Mouse (Mus musculus) CH12.LX (cell line): Measurements from ENCODE around the gene Dnajc17. TPM values are rescaled to one million over a fixed set of nuclear protein-coding genes. Genes with fewer than 3 reads are reported as not detected.

Experiments used
- DNase-seq: peaks from one replicate; pipeline ENCODE4 v3.0.0-alpha.2; 2013; ENCODE audit errors: extremely low read depth
- H3K27ac ChIP-seq: 2 replicates; pipeline ENCODE4 v1.5.1; 2012; ENCODE audit warnings: low read depth, mild to moderate bottlenecking, control low read depth, moderate library complexity; ENCODE audit not compliant: insufficient read depth
- H3K27me3 ChIP-seq: replicated peaks from 2 replicates; pipeline ENCODE3; 2012; ENCODE audit warnings: inconsistent platforms
- H3K36me3 ChIP-seq, 2 experiments: replicated peaks in 1 of 2; 2 replicates each; pipeline versions ENCODE3 to v1.6.1; 2012; ENCODE audit warnings: inconsistent platforms in 1 of 2, low read length in 1 of 2, mild to moderate bottlenecking in 1 of 2, mixed read lengths in 1 of 2, moderate library complexity in 1 of 2; ENCODE audit not compliant: control insufficient read depth in 1 of 2, insufficient read depth in 1 of 2
- H3K4me1 ChIP-seq, 2 experiments: 2 replicates each; pipeline ENCODE4 v1.6.1; 2012; ENCODE audit warnings: inconsistent platforms in 1 of 2, moderate library complexity in 1 of 2; ENCODE audit not compliant: insufficient read depth in 2 of 2, control insufficient read depth in 1 of 2
- H3K4me2 ChIP-seq: 2 replicates; pipeline ENCODE4 v1.6.1; 2012; ENCODE audit warnings: low read depth, mild to moderate bottlenecking, control low read depth; ENCODE audit not compliant: poor library complexity, insufficient read depth, severe bottlenecking
- H3K4me3 ChIP-seq, 3 experiments: fragments of 150-350 bp in 1 of 3; sonication (generic) in 1 of 3; replicated peaks in 1 of 3; 2 replicates each; pipeline versions ENCODE3 to v1.5.1; 2011 to 2012; ENCODE audit warnings: low read depth in 2 of 3, low read length in 2 of 3, mild to moderate bottlenecking in 2 of 3, moderate library complexity in 2 of 3, control low read depth in 1 of 3, improper control_type of control experiment in 1 of 3, inconsistent platforms in 1 of 3, mixed read lengths in 1 of 3; ENCODE audit not compliant: poor library complexity in 1 of 3
- H3K79me2 ChIP-seq: replicated peaks from 2 replicates; pipeline ENCODE4 v1.6.1; 2012; ENCODE audit warnings: mild to moderate bottlenecking, moderate library complexity; ENCODE audit not compliant: control insufficient read depth, poor library complexity, insufficient read depth, severe bottlenecking; ENCODE audit errors: extremely low read depth
- H3K9ac ChIP-seq: 2 replicates; pipeline ENCODE4 v1.6.1; 2012; ENCODE audit warnings: low read depth, mild to moderate bottlenecking, control low read depth, moderate library complexity; ENCODE audit not compliant: insufficient read depth
- H3K9me3 ChIP-seq: replicated peaks from 2 replicates; pipeline ENCODE3; 2012; ENCODE audit warnings: low read length, inconsistent platforms, mixed read lengths
- CHD2 ChIP-seq: IDR thresholded peaks from 2 replicates; pipeline ENCODE4 v1.6.1; 2011; ENCODE audit warnings: low read length, improper control_type of control experiment
- CTCF ChIP-seq, 2 experiments: IDR thresholded peaks in 1 of 2; conservative IDR thresholded peaks in 1 of 2; 2 replicates each; pipeline ENCODE4 v1.5.1; 2011 to 2012; ENCODE audit warnings: low read depth in 2 of 2, low read length in 2 of 2, improper control_type of control experiment in 1 of 2, inconsistent platforms in 1 of 2, mild to moderate bottlenecking in 1 of 2, moderate library complexity in 1 of 2
- E2F4 ChIP-seq: IDR thresholded peaks from 2 replicates; pipeline ENCODE4 v1.6.1; 2011; ENCODE audit warnings: low read depth, low read length, improper control_type of control experiment; ENCODE audit not compliant: insufficient replicate concordance
- EP300 ChIP-seq: IDR thresholded peaks from 2 replicates; pipeline ENCODE4 v1.6.1; 2011; ENCODE audit warnings: low read length, improper control_type of control experiment
- ETS1 ChIP-seq: conservative IDR thresholded peaks from 2 replicates; pipeline ENCODE4 v1.6.1; 2012; ENCODE audit warnings: low read depth, mild to moderate bottlenecking, inconsistent platforms, low read length, improper control_type of control experiment, moderate library complexity
- GABPA ChIP-seq: IDR thresholded peaks from 2 replicates; pipeline ENCODE4 v1.6.1; 2012; ENCODE audit warnings: low read depth, low read length, improper control_type of control experiment, inconsistent platforms; ENCODE audit not compliant: insufficient replicate concordance
- HCFC1 ChIP-seq: IDR thresholded peaks from 2 replicates; pipeline ENCODE4 v1.6.1; 2012; ENCODE audit warnings: low read depth, mild to moderate bottlenecking, inconsistent platforms, low read length, improper control_type of control experiment
- IRF4 ChIP-seq: IDR thresholded peaks from 2 replicates; pipeline ENCODE4 v1.6.1; 2014; ENCODE audit warnings: low read depth, mild to moderate bottlenecking, inconsistent platforms, low read length, improper control_type of control experiment
- KAT2A ChIP-seq: IDR thresholded peaks from 2 replicates; pipeline ENCODE4 v1.6.1; 2012; ENCODE audit warnings: low read length, improper control_type of control experiment, inconsistent platforms; ENCODE audit not compliant: insufficient replicate concordance
- MAFK ChIP-seq: IDR thresholded peaks from 2 replicates; pipeline ENCODE4 v1.6.1; 2011; ENCODE audit warnings: low read length, improper control_type of control experiment; ENCODE audit not compliant: insufficient replicate concordance
- MAX ChIP-seq: IDR thresholded peaks from 2 replicates; pipeline ENCODE4 v1.6.1; 2011; ENCODE audit warnings: low read length, improper control_type of control experiment
- MAZ ChIP-seq: IDR thresholded peaks from 2 replicates; pipeline ENCODE4 v1.6.1; 2012; ENCODE audit warnings: low read depth, mild to moderate bottlenecking, inconsistent platforms, low read length, improper control_type of control experiment, moderate library complexity
- MEF2A ChIP-seq: IDR thresholded peaks from 2 replicates; pipeline ENCODE4 v1.6.1; 2014; ENCODE audit warnings: low read depth, mild to moderate bottlenecking, inconsistent platforms, low read length, improper control_type of control experiment, borderline replicate concordance
- MXI1 ChIP-seq: IDR thresholded peaks from 2 replicates; pipeline ENCODE4 v1.6.1; 2011; ENCODE audit warnings: mild to moderate bottlenecking, low read depth, low read length, improper control_type of control experiment
- NELFE ChIP-seq: IDR thresholded peaks from 2 replicates; pipeline ENCODE4 v1.6.1; 2011; ENCODE audit warnings: low read depth, low read length, improper control_type of control experiment
- POLR2AphosphoS2 ChIP-seq: IDR thresholded peaks from 2 replicates; pipeline ENCODE4 v1.6.1; 2011; ENCODE audit warnings: low read depth, low read length, improper control_type of control experiment
- RAD21 ChIP-seq: IDR thresholded peaks from 2 replicates; pipeline ENCODE4 v1.6.1; 2011; ENCODE audit warnings: low read depth, mild to moderate bottlenecking, low read length, improper control_type of control experiment, moderate library complexity
- TBP ChIP-seq: conservative IDR thresholded peaks from 2 replicates; pipeline ENCODE4 v1.6.1; 2011; ENCODE audit warnings: low read depth, low read length, improper control_type of control experiment
- TCF12 ChIP-seq: IDR thresholded peaks from 2 replicates; pipeline ENCODE4 v1.6.1; 2014; ENCODE audit warnings: low read depth, mild to moderate bottlenecking, inconsistent platforms, low read length, improper control_type of control experiment
- UBTF ChIP-seq: IDR thresholded peaks from 2 replicates; pipeline ENCODE4 v1.6.1; 2012; ENCODE audit warnings: low read depth, mild to moderate bottlenecking, inconsistent platforms, low read length, improper control_type of control experiment, moderate library complexity
- USF1 ChIP-seq: IDR thresholded peaks from 2 replicates; pipeline ENCODE4 v1.6.1; 2014; ENCODE audit warnings: low read depth, mild to moderate bottlenecking, inconsistent platforms, low read length, improper control_type of control experiment
- USF2 ChIP-seq: conservative IDR thresholded peaks from 2 replicates; pipeline ENCODE4 v1.6.1; 2011; ENCODE audit warnings: low read depth, low read length, improper control_type of control experiment
- ZKSCAN1 ChIP-seq: IDR thresholded peaks from 2 replicates; pipeline ENCODE4 v1.6.1; 2012; ENCODE audit warnings: low read depth, inconsistent platforms, low read length, improper control_type of control experiment, borderline replicate concordance
- ZMIZ1 ChIP-seq: IDR thresholded peaks from 2 replicates; pipeline ENCODE4 v1.6.1; 2012; ENCODE audit warnings: low read depth, mild to moderate bottlenecking, inconsistent platforms, low read length, improper control_type of control experiment
- ZNF384 ChIP-seq: IDR thresholded peaks from 2 replicates; pipeline ENCODE4 v1.6.1; 2012; ENCODE audit warnings: low read depth, low read length, improper control_type of control experiment, inconsistent platforms
- dilution Hi-C: fragments of 300-500 bp; cut with MboI; formaldehyde crosslinking; loops from 2 replicates; pipeline ENCODE4 v1.14.3; 2020; ENCODE audit warnings: low sequenced_read_pairs; ENCODE audit not compliant: extremely low pct_unique_long_range_greater_than_20kb, extremely low pct_ligation_motif_present
- in situ Hi-C: fragments of 300-500 bp; cut with MboI; formaldehyde crosslinking; loops from 3 replicates; pipeline ENCODE4 v1.14.3; 2019; ENCODE audit warnings: low sequenced_read_pairs, low pct_ligation_motif_present, low pct_unique_long_range_greater_than_20kb, mixed read lengths
- polyA plus RNA-seq: library from polyadenylated mRNA; unstranded; fragments of >175 nt; gene quantifications from 2 replicates; pipeline ENCODE4 v1.2.1, GENCODE M21; 2012; ENCODE audit warnings: low read depth; ENCODE audit not compliant: insufficient read length
- total RNA-seq, 2 experiments: library from RNA; depleted of rRNA; stranded (reverse); fragments of 300-350 nt in 1 of 2; fragments of >200 nt in 1 of 2; gene quantifications; 2 replicates each; pipeline ENCODE4 v1.2.3; 2012 to 2014

Dnajc17 gene
- total and polyA plus RNA-seq, 3 experiments: 15.3 to 22.9 (median 19.8) TPM

- no peak for TF ChIP-seq CTCF (conservative IDR thresholded peaks at IDR 0.05 in 1 of 2, IDR thresholded peaks at IDR 0.05 in 1 of 2; ENCODE audit: low read depth in 2 of 2, low read length in 2 of 2)
- TF ChIP-seq ETS1: peak; percentile 98
- TF ChIP-seq MEF2A: peak; percentile 85
- TF ChIP-seq RAD21: no peak
- no peak for TF ChIP-seq ZKSCAN1
- peak; percentile 75 for TF ChIP-seq MXI1
- TF ChIP-seq UBTF: no peak
- TF ChIP-seq USF1: no peak; the same call in 1 of the 2 replicates
- TF ChIP-seq KAT2A: no peak
- peak; percentile 59; the same call in 1 of the 2 replicates for TF ChIP-seq MAFK
- TF ChIP-seq E2F4: no peak
- TF ChIP-seq ZMIZ1: peak; percentile 32; the same call in 1 of the 2 replicates
These were observed 34.5 kb downstream of the Dnajc17 start, which contains the start of gene Gm14137 (continued) for GRCm38 (mm10) chr2:119173991-119174651.

- no peak overlapping the region for H3K9ac ChIP-seq
- dilution Hi-C loops: no loop called here
These were observed 35.6 kb downstream of the Dnajc17 start for GRCm38 (mm10) chr2:119172862-119173576.

More at GRCm38 (mm10) chr2:119172862-119173576, 35.6 kb downstream of the Dnajc17 start:
- Histone ChIP-seq H3K36me3 (peaks cover 2 to 11% of the 10 kb centered on the region in 2 experiments), H3K9me3 (peaks cover 2% of the 10 kb centered on the region), H3K27ac (no peak overlapping the region), H3K4me2 (peak overlapping the region; percentile 85), H3K79me2 (no peaks in the 10 kb centered on the region; the same call in 1 of the 2 replicates), H3K4me1 (peaks cover 37 to 90% of the 10 kb centered on the region in 2 experiments)
- DNase-seq: no peak
- no peak for TF ChIP-seq MAX
- no peak for TF ChIP-seq ZKSCAN1
- no peak for TF ChIP-seq EP300
- TF ChIP-seq IRF4: no peak
- no peak; the same call in 1 of the 2 replicates for TF ChIP-seq ETS1
- no peak for TF ChIP-seq CHD2
- no peak for TF ChIP-seq MAZ
- TF ChIP-seq POLR2AphosphoS2: no peak
- no peak for TF ChIP-seq USF2
- no peak for TF ChIP-seq NELFE
- TF ChIP-seq TBP: no peak
- no peak for TF ChIP-seq HCFC1
- TF ChIP-seq CTCF (conservative IDR thresholded peaks at IDR 0.05 in 1 of 2, IDR thresholded peaks at IDR 0.05 in 1 of 2; ENCODE audit: low read depth in 2 of 2, low read length in 2 of 2): no peak
- no peak for TF ChIP-seq GABPA
- TF ChIP-seq TCF12: no peak
- TF ChIP-seq RAD21: no peak
- TF ChIP-seq MEF2A: no peak
- TF ChIP-seq KAT2A: no peak
- TF ChIP-seq ZNF384: no peak
- TF ChIP-seq, all 38 proteins: peak for 0
- H3K4me3 ChIP-seq: no peak overlapping the region
- no peaks in the 10 kb centered on the region for H3K27me3 ChIP-seq
- in situ Hi-C loops: no loop called here
